Mouse (Mus musculus) cerebellum, adult 11-12 months (tissue): ENCODE results near the gene Spns2.
A peak's percentile ranks its signal among the peaks of the same experiment; 100 is the strongest.

ENCODE experiments used
- DNase-seq: peaks from one replicate; pipeline ENCODE4 v3.0.0; 2022

Spns2 gene

DNA sequence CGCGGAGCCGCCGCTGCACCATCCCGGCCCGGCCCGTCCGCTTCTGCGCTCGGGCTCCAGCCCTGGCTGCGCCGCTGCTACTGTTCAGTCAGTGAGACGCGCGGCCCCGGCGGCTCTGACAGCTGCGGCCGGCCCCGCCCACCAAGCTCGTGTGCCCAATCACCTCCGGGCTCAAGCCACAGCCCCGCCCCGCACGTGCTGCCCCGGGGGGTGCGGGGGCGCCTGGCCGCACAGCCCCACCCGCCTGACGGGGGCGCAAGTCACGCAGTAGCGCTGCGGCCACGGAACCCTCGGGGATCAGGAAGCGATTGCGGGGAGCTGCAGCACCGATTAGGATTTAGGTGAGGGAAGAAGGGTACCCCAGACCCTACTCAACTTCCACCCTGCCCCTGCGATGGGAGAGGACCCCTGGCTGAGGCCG lies at the start of gene Spns2:
Gene Spns2, minus strand, starts transcription at position 24 of the 421 bp plus-strand sequence.
- DNase-seq, result peak; percentile 63

GRCm38 (mm10) chr11:72538811-72539210 lies 49.1 kb upstream of the Spns2 start:
- DNase-seq, result no peak

- DNase-seq, result no peak
Observed at GRCm38 (mm10) chr11:72538037-72538755, 48.5 kb upstream of the Spns2 start.

GRCm38 (mm10) chr11:72537503-72537902 lies 47.8 kb upstream of the Spns2 start:
- DNase-seq, result no peak

DNA sequence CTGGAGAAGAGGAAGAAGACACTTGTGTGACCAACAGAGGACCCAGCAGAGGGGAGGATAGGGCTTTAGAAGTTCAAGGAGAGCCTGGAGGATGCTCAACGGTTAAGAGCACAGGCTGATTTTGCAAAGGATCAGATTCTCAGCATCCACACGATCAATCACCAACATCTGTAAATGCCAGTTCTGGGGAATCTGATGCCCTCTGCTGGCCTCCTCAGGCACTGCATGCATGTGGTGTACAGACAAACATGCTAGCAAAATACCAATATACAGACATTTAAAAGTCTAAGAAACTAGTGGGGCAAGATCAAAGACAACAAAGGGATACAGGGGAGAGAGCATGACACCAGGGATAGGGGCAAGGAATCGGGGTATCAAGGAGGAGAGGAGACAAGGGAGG lies 45.8 kb upstream of the Spns2 start:
- no peak for DNase-seq

DNA sequence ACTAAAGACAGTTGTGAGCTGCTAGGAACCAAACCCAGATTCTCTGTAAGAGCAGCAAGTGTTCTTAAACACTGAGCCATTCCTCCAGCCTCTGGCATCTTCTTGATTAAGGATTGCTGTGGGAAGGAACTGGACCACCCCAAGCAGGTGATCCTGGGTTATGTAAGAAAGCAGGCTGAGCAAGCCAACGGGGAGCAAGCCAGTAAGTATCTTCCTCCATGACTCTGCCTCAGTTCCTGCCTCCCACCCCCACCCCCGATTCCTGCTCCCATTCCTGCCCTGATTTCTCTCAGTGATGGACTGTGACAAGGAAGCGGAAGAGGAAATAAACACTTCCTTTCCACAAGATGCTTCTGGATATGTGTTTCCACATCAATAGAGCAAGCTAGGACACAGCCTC lies 43.2 kb upstream of the Spns2 start:
- no peak for DNase-seq

DNA sequence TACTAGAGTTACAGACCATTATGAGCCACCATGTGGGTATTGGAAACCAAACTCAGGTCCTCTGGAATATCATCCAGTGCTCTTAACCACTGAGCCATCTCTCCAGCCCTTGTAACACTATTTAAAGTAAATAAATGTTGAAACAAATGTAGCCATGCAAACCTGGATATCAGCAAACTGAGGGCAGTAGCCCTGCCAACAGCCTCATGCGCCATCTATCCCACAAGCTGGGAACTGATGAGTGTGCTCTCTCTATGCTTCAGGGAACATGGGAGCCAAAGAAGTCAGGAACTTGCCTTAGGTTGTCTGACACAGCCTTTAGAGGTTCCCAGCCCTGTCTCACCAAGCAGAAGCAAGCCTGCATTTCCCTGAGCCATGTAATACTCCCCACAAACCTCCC lies 41.9 kb upstream of the Spns2 start:
- no peak for DNase-seq

- DNase-seq, result no peak
Observed at GRCm38 (mm10) chr11:72531144-72531543, 41.4 kb upstream of the Spns2 start.

- DNase-seq, result no peak
Observed at GRCm38 (mm10) chr11:72526190-72526589, 36.5 kb upstream of the Spns2 start.

- DNase-seq, result no peak
Observed at GRCm38 (mm10) chr11:72523711-72524110, 34.0 kb upstream of the Spns2 start.

DNA sequence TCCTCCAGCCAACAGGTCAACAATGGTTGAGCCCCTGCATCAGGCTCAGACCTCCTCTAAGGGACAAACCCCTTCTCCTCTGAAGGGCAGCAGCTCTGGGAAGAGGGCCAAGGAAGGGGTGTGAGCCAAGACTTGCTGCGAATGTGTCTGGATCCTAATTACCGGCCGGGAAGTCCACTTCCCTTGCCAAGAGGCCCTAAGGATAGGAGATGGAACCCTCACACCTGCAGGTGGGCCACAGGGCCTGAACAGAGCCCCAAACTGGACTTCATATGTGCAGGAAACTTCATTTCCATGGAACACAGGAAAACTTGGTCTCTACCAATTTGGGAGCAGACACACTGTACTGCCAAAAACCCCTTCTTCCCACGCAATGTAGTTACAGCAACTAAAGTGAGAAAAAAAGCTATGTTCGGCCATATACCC lies 32.9 kb upstream of the Spns2 start:
- DNase-seq, result peak; percentile 40

DNA sequence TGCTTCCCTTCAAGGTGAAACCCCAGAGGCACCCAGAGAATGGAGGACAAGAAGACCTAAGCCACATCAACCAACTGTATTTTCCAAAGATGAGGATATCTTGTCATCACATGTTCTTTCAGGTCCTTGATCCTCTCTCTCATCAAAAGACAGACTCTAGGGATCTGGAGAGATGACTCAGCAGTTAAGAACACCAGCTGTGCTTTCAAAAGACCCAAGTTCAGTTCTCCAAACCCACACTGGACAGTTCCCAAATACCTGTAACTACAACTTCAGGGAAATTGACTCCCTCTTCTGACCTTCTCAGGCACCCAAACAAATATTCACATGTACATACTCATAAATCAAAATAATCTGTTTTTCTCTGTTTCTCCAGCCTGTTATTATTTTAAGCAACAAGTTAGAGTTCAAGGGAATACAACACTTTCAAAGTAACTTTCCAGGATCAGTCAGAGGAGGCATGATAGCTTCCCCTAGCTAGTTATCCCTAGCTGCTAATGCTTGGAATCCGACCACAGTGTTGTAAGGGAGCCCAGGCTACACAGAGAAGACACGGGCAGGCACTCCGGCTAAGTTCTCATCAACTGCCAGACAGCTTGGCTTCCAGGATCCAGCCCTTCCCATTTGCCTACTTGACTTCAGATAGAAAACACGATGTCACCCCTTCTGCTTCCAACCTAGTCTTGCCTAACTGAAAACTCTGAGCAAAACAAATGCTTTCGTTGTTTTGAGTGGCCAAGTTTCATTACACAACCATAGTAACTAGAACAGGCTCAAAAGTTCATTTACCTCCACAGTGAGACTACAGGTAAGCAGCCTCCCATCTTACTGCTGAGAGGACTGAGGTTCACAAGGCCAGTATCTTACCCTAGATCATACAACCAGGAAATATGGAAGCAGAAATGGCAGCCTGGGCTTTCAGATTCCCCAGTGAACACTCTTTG lies 32.2 kb upstream of the Spns2 start:
- no peak for DNase-seq

DNA sequence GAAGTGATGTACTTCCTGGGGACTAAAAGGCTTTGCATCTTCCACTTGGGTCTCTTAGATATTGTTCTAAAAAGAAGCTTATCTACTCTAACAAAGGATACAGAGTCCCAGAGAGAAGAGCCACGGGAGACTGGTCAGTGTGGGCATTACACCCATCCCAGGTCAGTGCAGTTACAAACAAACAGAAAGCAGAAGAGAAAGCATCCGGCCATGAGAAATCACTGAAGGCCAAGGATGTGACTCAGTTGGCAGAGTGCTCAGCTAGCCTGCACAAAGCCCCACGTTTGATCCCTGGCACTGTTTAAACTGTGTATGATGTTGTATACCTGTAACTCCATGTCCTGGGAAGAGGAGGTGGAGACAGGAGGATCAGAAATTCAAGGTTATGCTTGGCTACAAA lies 30.2 kb upstream of the Spns2 start:
- no peak for DNase-seq

- no peak for DNase-seq
Observed at GRCm38 (mm10) chr11:72519189-72519588, 29.5 kb upstream of the Spns2 start.

- no peak for DNase-seq
Observed at GRCm38 (mm10) chr11:72518449-72518848, 28.7 kb upstream of the Spns2 start.

- DNase-seq, result no peak
Observed at GRCm38 (mm10) chr11:72514967-72515366, 25.3 kb upstream of the Spns2 start.

GRCm38 (mm10) chr11:72508651-72509050 lies 18.9 kb upstream of the Spns2 start:
- DNase-seq, result no peak

GRCm38 (mm10) chr11:72507651-72508050 lies 17.9 kb upstream of the Spns2 start:
- DNase-seq, result no peak

GRCm38 (mm10) chr11:72504016-72504797 lies 14.5 kb upstream of the Spns2 start:
- no peak for DNase-seq

GRCm38 (mm10) chr11:72503501-72503921 lies 13.8 kb upstream of the Spns2 start:
- no peak for DNase-seq

- no peak for DNase-seq
Observed at GRCm38 (mm10) chr11:72502236-72502635, 12.5 kb upstream of the Spns2 start.

DNA sequence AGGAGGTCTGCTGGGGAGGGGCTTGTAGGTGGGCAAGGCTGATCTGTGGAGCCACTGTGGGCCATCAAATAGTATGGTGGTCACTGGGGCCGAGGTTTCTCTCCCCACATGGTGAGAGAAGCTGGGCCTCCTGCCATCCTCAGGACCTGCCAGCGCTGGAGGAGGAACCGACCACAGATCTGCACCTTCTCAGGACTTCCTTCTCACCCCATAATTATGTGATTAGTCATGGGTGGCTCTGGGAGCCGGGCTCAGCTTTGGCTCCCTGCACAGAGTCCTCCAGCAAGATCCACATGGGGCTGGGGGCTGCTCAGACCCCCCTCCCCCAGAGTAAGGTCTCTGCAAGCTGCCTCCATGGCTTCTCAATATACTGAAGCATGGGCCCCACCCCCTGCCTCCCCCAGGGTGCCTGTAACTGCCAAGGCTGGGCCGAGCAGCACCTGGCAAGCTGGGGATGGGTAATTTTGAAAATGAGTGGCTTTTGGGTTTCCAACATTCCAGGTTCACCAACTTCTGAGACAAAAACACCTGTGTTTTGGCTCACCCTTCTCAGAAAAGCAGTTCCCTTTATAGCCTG lies 11.8 kb upstream of the Spns2 start:
- no peak for DNase-seq

DNA sequence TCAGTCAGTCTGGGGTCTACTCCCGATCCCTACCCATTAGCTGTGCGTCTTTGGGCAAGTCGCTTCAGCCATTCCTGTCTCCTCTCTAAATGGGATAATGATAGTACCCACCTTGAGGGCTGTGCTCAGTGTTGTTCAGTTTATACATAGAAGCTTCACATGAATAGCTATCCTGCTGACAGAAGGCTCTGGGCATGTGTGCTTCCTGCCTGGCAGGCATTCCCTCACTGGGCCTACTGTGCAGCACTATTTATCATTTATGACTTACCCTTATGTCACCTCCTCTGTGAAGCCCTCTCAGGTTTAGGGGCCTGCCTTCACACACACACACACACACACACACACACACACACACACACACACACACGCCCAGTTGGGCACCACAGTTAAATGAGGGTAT lies 10.4 kb upstream of the Spns2 start:
- DNase-seq, result no peak
